Mouse (Mus musculus) forebrain, embryonic 14.5 days (tissue): ENCODE measurements at regions not wholly inside any gene's neighbourhood (a gene's known extent, or its start where the extent isn't known, plus 50 kb on each side); places are given as distances from the start of the nearest gene placed in this dataset.

Source experiments
- ATAC-seq: fragments of 200-750 bp; cut with Nextera tagmentation; 2 replicates; pipeline ENCODE4 v1.8.0; 2017; ENCODE audit warnings: mild to moderate bottlenecking, moderate library complexity
- DNase-seq: peaks from one replicate; pipeline ENCODE4 v3.0.0-alpha.2; 2015; ENCODE audit warnings: low spot score
- H3K27ac ChIP-seq: fragments of 300-500 bp; sonication (generic); 2 replicates; pipeline ENCODE4 v1.5.1; 2014; ENCODE audit warnings: low read depth, mild to moderate bottlenecking, control low read depth, low read length, moderate library complexity
- H3K27me3 ChIP-seq: fragments of 300-500 bp; sonication (generic); replicated peaks from 2 replicates; pipeline ENCODE4 v1.6.1; 2014; ENCODE audit warnings: low read length, control low read depth, mixed read lengths; ENCODE audit not compliant: control insufficient read depth, insufficient read depth
- H3K36me3 ChIP-seq: fragments of 300-500 bp; sonication (generic); 2 replicates; pipeline ENCODE4 v1.6.1; 2014; ENCODE audit warnings: low read length, control low read depth; ENCODE audit not compliant: control insufficient read depth, insufficient read depth
- H3K4me1 ChIP-seq: fragments of 300-500 bp; sonication (generic); 2 replicates; pipeline ENCODE4 v1.6.1; 2014; ENCODE audit warnings: antibody characterized with exemption, low read length, control low read depth; ENCODE audit not compliant: control insufficient read depth, insufficient read depth
- H3K4me2 ChIP-seq: fragments of 300-500 bp; sonication (generic); 2 replicates; pipeline ENCODE4 v1.6.1; 2014; ENCODE audit warnings: mild to moderate bottlenecking, control low read depth, low read length
- H3K4me3 ChIP-seq: fragments of 300-500 bp; sonication (generic); 2 replicates; pipeline ENCODE4 v1.5.1; 2014; ENCODE audit warnings: low read depth, low read length, control low read depth
- H3K9ac ChIP-seq: fragments of 300-500 bp; sonication (generic); 2 replicates; pipeline ENCODE4 v1.6.1; 2014; ENCODE audit warnings: mild to moderate bottlenecking, low read length, control low read depth, moderate library complexity
- H3K9me3 ChIP-seq: fragments of 300-500 bp; sonication (generic); replicated peaks from 2 replicates; pipeline ENCODE4 v1.6.1; 2016; ENCODE audit warnings: low read length, control low read depth, mixed read lengths; ENCODE audit not compliant: control insufficient read depth
- WGBS: fragments of 180-500 bp; shearing (Covaris S2); extraction: QIAGEN DNeasy Blood & Tissue Kit; methylation state at CpG from one replicate; pipeline ENCODE4 v1.1.7; 2014; 5-methylcytosine and 5-hydroxymethylcytosine counted together

- Histone ChIP-seq H3K36me3 (no peaks in the 10 kb centered on the region), H3K9ac (no peak overlapping the region), H3K4me3 (no peak overlapping the region), H3K9me3 (no peaks in the 10 kb centered on the region), H3K4me1 (no peaks in the 10 kb centered on the region), H3K4me2 (no peak overlapping the region), H3K27ac (no peak overlapping the region), H3K27me3 (no peaks in the 10 kb centered on the region)
- 89% methylated on average over 9 of the region's 9 CpGs for WGBS
- ATAC-seq, result no peak
- DNase-seq, result no peak
These were observed 331.7 kb upstream of the Tmc3 start for GRCm38 (mm10) chr7:83253001-83253400.

GRCm38 (mm10) chr7:83253432-83253831 lies 331.3 kb upstream of the Tmc3 start:
- Histone ChIP-seq H3K36me3 (no peaks in the 10 kb centered on the region), H3K4me3 (no peak overlapping the region), H3K27me3 (no peaks in the 10 kb centered on the region), H3K9me3 (no peaks in the 10 kb centered on the region), H3K9ac (no peak overlapping the region), H3K27ac (no peak overlapping the region), H3K4me1 (0 out of 2 replicates have a peak, but pooled peaks cover 3% of the 10 kb centered on the region), H3K4me2 (no peak overlapping the region)
- ATAC-seq (no peak), DNase-seq (no peak)
- WGBS, result 90% methylated on average over 3 of the region's 3 CpGs

GRCm38 (mm10) chr7:83254411-83254810 lies 330.3 kb upstream of the Tmc3 start:
- no peaks in the 10 kb centered on the region for H3K9me3 ChIP-seq
- H3K4me1 ChIP-seq, result peaks cover 6% of the 10 kb centered on the region; the same call in 1 of the 2 replicates
- no peak overlapping the region for H3K27ac ChIP-seq
- H3K4me2 ChIP-seq, result no peak overlapping the region
- H3K36me3 ChIP-seq, result no peaks in the 10 kb centered on the region
- WGBS, result 93% methylated on average over 4 of the region's 4 CpGs
- no peak for DNase-seq
- no peaks in the 10 kb centered on the region for H3K27me3 ChIP-seq
- no peak overlapping the region for H3K4me3 ChIP-seq
- H3K9ac ChIP-seq, result no peak overlapping the region
- no peak for ATAC-seq

GRCm38 (mm10) chr7:83256236-83256784 lies 328.4 kb upstream of the Tmc3 start:
- no peak overlapping the region for H3K9ac ChIP-seq
- no peaks in the 10 kb centered on the region for H3K36me3 ChIP-seq
- H3K9me3 ChIP-seq, result no peaks in the 10 kb centered on the region
- no peaks in the 10 kb centered on the region for H3K27me3 ChIP-seq
- ATAC-seq, result no peak
- peaks cover 6% of the 10 kb centered on the region; the same call in 1 of the 2 replicates for H3K4me1 ChIP-seq
- H3K27ac ChIP-seq, result no peak overlapping the region
- no peak for DNase-seq
- no peak overlapping the region for H3K4me2 ChIP-seq
- 75% methylated on average over 6 of the region's 6 CpGs for WGBS
- no peak overlapping the region for H3K4me3 ChIP-seq

- Histone ChIP-seq H3K9ac (no peak overlapping the region), H3K9me3 (no peaks in the 10 kb centered on the region), H3K4me1 (peaks cover 6% of the 10 kb centered on the region; the same call in 1 of the 2 replicates), H3K4me2 (no peak overlapping the region), H3K36me3 (no peaks in the 10 kb centered on the region), H3K27ac (no peak overlapping the region), H3K27me3 (no peaks in the 10 kb centered on the region), H3K4me3 (no peak overlapping the region)
- peak; percentile 75 for DNase-seq
- peak; percentile 93 for ATAC-seq
- 15% methylated on average over 2 of the region's 2 CpGs for WGBS
These were observed 326.3 kb upstream of the Tmc3 start for GRCm38 (mm10) chr7:83258363-83258916.

GRCm38 (mm10) chr7:83261489-83261888 lies 323.2 kb upstream of the Tmc3 start:
- ATAC-seq (no peak), DNase-seq (no peak)
- Histone ChIP-seq H3K4me3 (no peak overlapping the region), H3K9ac (no peak overlapping the region), H3K4me2 (no peak overlapping the region), H3K36me3 (no peaks in the 10 kb centered on the region), H3K27me3 (no peaks in the 10 kb centered on the region), H3K9me3 (no peaks in the 10 kb centered on the region), H3K4me1 (peaks cover 6% of the 10 kb centered on the region; the same call in 1 of the 2 replicates), H3K27ac (no peak overlapping the region)

- Histone ChIP-seq H3K4me2 (no peak overlapping the region), H3K27me3 (no peaks in the 10 kb centered on the region), H3K9ac (no peak overlapping the region), H3K9me3 (no peaks in the 10 kb centered on the region), H3K4me1 (peaks cover 3% of the 10 kb centered on the region; the same call in 1 of the 2 replicates), H3K4me3 (no peak overlapping the region), H3K36me3 (no peaks in the 10 kb centered on the region), H3K27ac (no peak overlapping the region)
- ATAC-seq, result no peak
- 37% methylated on average over 5 of the region's 5 CpGs for WGBS
- no peak for DNase-seq
These were observed 294.6 kb upstream of the Tmc3 start for GRCm38 (mm10) chr7:83289915-83290773.

GRCm38 (mm10) chr7:83307112-83307511 lies 277.6 kb upstream of the Tmc3 start:
- H3K27ac ChIP-seq, result no peak overlapping the region
- H3K36me3 ChIP-seq, result no peaks in the 10 kb centered on the region
- WGBS, result 64% methylated on average over 1 of the region's 1 CpGs
- no peaks in the 10 kb centered on the region for H3K4me1 ChIP-seq
- no peak overlapping the region for H3K9ac ChIP-seq
- DNase-seq, result no peak
- no peak overlapping the region for H3K4me3 ChIP-seq
- no peaks in the 10 kb centered on the region for H3K9me3 ChIP-seq
- no peak for ATAC-seq
- H3K27me3 ChIP-seq, result no peaks in the 10 kb centered on the region
- no peak overlapping the region for H3K4me2 ChIP-seq

- H3K4me2 ChIP-seq, result no peak overlapping the region
- H3K9ac ChIP-seq, result no peak overlapping the region
- no peaks in the 10 kb centered on the region for H3K9me3 ChIP-seq
- H3K36me3 ChIP-seq, result no peaks in the 10 kb centered on the region
- 0 out of 2 replicates have a peak, but pooled peaks have one; percentile 32 for ATAC-seq
- no peak overlapping the region for H3K4me3 ChIP-seq
- DNase-seq, result peak; percentile 25
- WGBS, result 65% methylated on average over 4 of the region's 4 CpGs
- no peak overlapping the region for H3K27ac ChIP-seq
- no peaks in the 10 kb centered on the region; the same call in 1 of the 2 replicates for H3K4me1 ChIP-seq
- no peaks in the 10 kb centered on the region for H3K27me3 ChIP-seq
These were observed 272.6 kb upstream of the Tmc3 start for GRCm38 (mm10) chr7:83312172-83312571.
